Mouse (Mus musculus) myocyte (in vitro differentiated cells): ENCODE data around the gene Mcur1.

Experiments
- E2F4 ChIP-seq: IDR thresholded peaks from one replicate; pipeline ENCODE4 v1.6.1; 2011; ENCODE audit warnings: mild to moderate bottlenecking, control low read depth, moderate library complexity; ENCODE audit not compliant: insufficient read depth
- MAX ChIP-seq: IDR thresholded peaks from one replicate; pipeline ENCODE4 v1.6.1; 2011; ENCODE audit warnings: low read depth, mild to moderate bottlenecking, control low read depth
- POLR2A ChIP-seq: IDR thresholded peaks from one replicate; pipeline ENCODE4 v1.6.1; 2011; ENCODE audit warnings: low read depth, mild to moderate bottlenecking, control low read depth, moderate library complexity; ENCODE audit not compliant: insufficient read length
- POLR2AphosphoS2 ChIP-seq: IDR thresholded peaks from one replicate; pipeline ENCODE4 v1.6.1; 2011; ENCODE audit warnings: low read depth, control low read depth; ENCODE audit not compliant: insufficient read length
- REST ChIP-seq: IDR thresholded peaks from one replicate; pipeline ENCODE4 v1.6.1; 2011; ENCODE audit warnings: mild to moderate bottlenecking, control low read depth, moderate library complexity; ENCODE audit not compliant: insufficient read depth, insufficient read length
- SRF ChIP-seq: IDR thresholded peaks from one replicate; pipeline ENCODE4 v1.6.1; 2011; ENCODE audit warnings: low read depth; ENCODE audit not compliant: control insufficient read depth, insufficient read length
- TCF12 ChIP-seq: IDR thresholded peaks from one replicate; pipeline ENCODE4 v1.6.1; 2011; ENCODE audit warnings: mild to moderate bottlenecking, control low read depth; ENCODE audit not compliant: poor library complexity, insufficient read depth, severe bottlenecking
- USF1 ChIP-seq: IDR thresholded peaks from one replicate; pipeline ENCODE4 v1.6.1; 2011; ENCODE audit warnings: low read depth, mild to moderate bottlenecking, control low read depth, moderate library complexity

GRCm38 (mm10) chr13:43560458-43561411 is 744 bp upstream of the Mcur1 start:
- TF ChIP-seq USF1 (peak; percentile 97), POLR2A (peak; percentile 45), E2F4 (no peak), POLR2AphosphoS2 (no peak), SRF (no peak), MAX (no peak), TCF12 (no peak), REST (no peak)
